In the genomic region with DNA sequence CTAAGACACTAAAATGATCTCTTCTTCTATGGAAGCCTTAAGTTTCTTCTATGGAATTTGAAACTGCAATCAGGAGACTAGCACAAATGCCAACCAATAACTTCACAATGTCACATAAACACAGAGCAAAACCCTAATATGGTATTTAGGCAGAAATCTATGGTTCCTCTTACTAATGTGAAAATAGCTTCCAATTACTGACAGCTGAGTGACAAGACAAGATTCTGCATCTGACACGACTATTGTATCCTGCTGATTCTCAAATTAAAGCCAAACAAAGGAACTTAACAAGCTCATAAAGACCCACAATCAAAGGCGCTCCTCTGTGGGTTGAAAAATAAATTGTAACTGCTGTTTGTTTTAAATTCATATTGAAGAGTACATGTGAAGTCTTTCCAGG, we compare ENCODE assay signal across 14 mouse cellular contexts.
"Had no signal": no experiment of that assay in that cellular context is flagged by ENCODE, and none has a peak within 500 bp of the region (broad histone marks: within the 10 kb centered on the region; RNA-seq: fewer than 3 reads in every experiment).

No protein-coding gene starts in this region.

- H3K4me2 ChIP-seq: limb, embryonic 13.5 days; midbrain, embryonic 15.5 days; neural tube, embryonic 15.5 days had no signal

- ATAC-seq: intestine, embryonic 16.5 days; midbrain, embryonic 15.5 days had no signal

- H3K4me3 ChIP-seq: limb, embryonic 13.5 days; midbrain, embryonic 15.5 days; neural tube, embryonic 15.5 days had no signal

- H3K9me3 ChIP-seq: limb, embryonic 13.5 days; neural tube, embryonic 15.5 days had no signal

- H3K36me3 ChIP-seq: limb, embryonic 13.5 days; midbrain, embryonic 15.5 days; neural tube, embryonic 15.5 days had no signal

- H3K27ac ChIP-seq: kidney, postnatal 0 days; limb, embryonic 13.5 days; liver, embryonic 14.5 days; midbrain, embryonic 15.5 days; neural tube, embryonic 15.5 days had no signal

- DNase-seq: kidney, adult 2 months; kidney, postnatal 36 days; left cerebral cortex, postnatal 4 days; lung, adult 18-20 months; right cerebral cortex, postnatal 4 days; spleen, adult 18-20 months; thymus, adult 18-20 months; thymus, postnatal 14 days had no signal

- H3K4me1 ChIP-seq: limb, embryonic 13.5 days; midbrain, embryonic 15.5 days; neural tube, embryonic 15.5 days had no signal

- H3K9ac ChIP-seq: limb, embryonic 13.5 days; liver, embryonic 14.5 days; midbrain, embryonic 15.5 days; neural tube, embryonic 15.5 days had no signal

- H3K27me3 ChIP-seq: limb, embryonic 13.5 days; midbrain, embryonic 15.5 days; neural tube, embryonic 15.5 days had no signal
